Mouse (Mus musculus) heart, adult 2 months (tissue): ENCODE results near the gene Alpk1. TPM values are rescaled to one million over a fixed set of nuclear protein-coding genes. Genes with fewer than 3 reads are reported as not detected.
A peak's percentile ranks its signal among the peaks of the same experiment; 100 is the strongest.

Experiments used
- DNase-seq, 2 experiments: peaks; one replicate each; pipeline ENCODE4 v3.0.0; 2021
- H3K27ac ChIP-seq: fragments of 200-600 bp; 2 replicates; pipeline ENCODE4 v1.8.1; 2022
- H3K27me3 ChIP-seq: fragments of 200-500 bp; 2 replicates; pipeline ENCODE4 v1.6.1; 2012; ENCODE audit warnings: mild to moderate bottlenecking, low read length, inconsistent platforms, mixed read lengths; ENCODE audit not compliant: control insufficient read depth, insufficient read depth
- H3K36me3 ChIP-seq: fragments of 200-500 bp; 2 replicates; pipeline ENCODE4 v1.6.1; 2012; ENCODE audit warnings: low read length, inconsistent platforms; ENCODE audit not compliant: control insufficient read depth, insufficient read depth
- H3K4me1 ChIP-seq: fragments of 200-500 bp; 2 replicates; pipeline ENCODE4 v1.6.1; 2011; ENCODE audit warnings: low read length; ENCODE audit not compliant: control insufficient read depth, insufficient read depth
- H3K4me3 ChIP-seq: fragments of 200-600 bp; 2 replicates; pipeline ENCODE4 v1.8.1; 2022
- H3K79me2 ChIP-seq: fragments of 200-500 bp; replicated peaks from 2 replicates; pipeline ENCODE4 v1.6.1; 2012; ENCODE audit warnings: mild to moderate bottlenecking, inconsistent platforms, low read length, moderate library complexity, mixed read lengths; ENCODE audit not compliant: control insufficient read depth, insufficient read depth
- H3K9ac ChIP-seq: fragments of 200-500 bp; 2 replicates; pipeline ENCODE4 v1.6.1; 2012; ENCODE audit warnings: low read depth, mild to moderate bottlenecking, control low read depth, inconsistent platforms, low read length, mixed read lengths
- CTCF ChIP-seq: fragments of 200-600 bp; IDR thresholded peaks from 2 replicates; pipeline ENCODE4 v1.8.1; 2022; ENCODE audit warnings: antibody characterized with exemption, mild to moderate bottlenecking, moderate library complexity
- EP300 ChIP-seq: fragments of 200-500 bp; IDR thresholded peaks from 2 replicates; pipeline ENCODE4 v1.6.1; 2011; ENCODE audit warnings: low read depth, low read length, control low read depth; ENCODE audit not compliant: insufficient read depth
- POLR2A ChIP-seq: fragments of 200-500 bp; IDR thresholded peaks from 2 replicates; pipeline ENCODE4 v1.6.1; 2011; ENCODE audit warnings: mild to moderate bottlenecking, low read depth, low read length, control low read depth; ENCODE audit not compliant: insufficient read depth
- WGBS: fragments of 180-500 bp; shearing (Covaris S2); methylation state at CpG from one replicate; pipeline ENCODE4 v1.1.7; 2018; 5-methylcytosine and 5-hydroxymethylcytosine counted together
- intact Hi-C: fragments of 180-260 bp; cut with DNase I; formaldehyde crosslinking; loops from one replicate; pipeline ENCODE4 v1.15.1; 2025
- polyA plus RNA-seq: library from polyadenylated mRNA; depleted of rRNA; stranded (reverse); fragments of >200 nt; gene quantifications from 2 replicates; pipeline ENCODE4 v1.2.3, GENCODE M21; 2012
- total RNA-seq, 2 experiments: library from RNA; stranded (reverse); gene quantifications; 2 replicates each; pipeline ENCODE4 v1.2.3; 2021

The Alpk1 gene
- total and polyA plus RNA-seq, 3 experiments: 1.4 to 3.0 (median 2.4) TPM

DNA sequence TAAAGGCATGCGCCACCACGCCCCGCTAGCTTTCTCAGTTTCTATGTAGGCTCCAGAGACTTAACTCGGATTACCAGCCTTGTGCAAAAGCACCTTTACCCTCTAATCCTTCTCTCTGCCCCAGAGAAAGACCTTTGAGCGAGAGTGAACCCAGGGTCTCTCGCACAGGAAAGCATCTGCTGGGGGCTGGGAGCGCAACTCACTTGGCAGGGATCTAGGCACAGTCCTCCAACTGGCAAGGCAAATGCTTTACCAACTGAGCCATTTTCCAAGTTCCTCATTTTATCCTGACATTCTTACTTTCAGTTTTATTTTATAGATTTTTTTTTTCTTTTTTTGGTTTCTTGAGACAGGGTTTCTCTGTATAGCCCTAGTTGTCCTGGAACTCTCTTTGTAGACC lies 12.7 kb upstream of the Alpk1 start:
- Histone ChIP-seq H3K79me2 (no peaks in the 10 kb centered on the region), H3K9ac (no peak overlapping the region), H3K36me3 (no peaks in the 10 kb centered on the region; the same call in 1 of the 2 replicates), H3K4me1 (peaks cover 4% of the 10 kb centered on the region), H3K27ac (no peak overlapping the region), H3K4me3 (no peak overlapping the region), H3K27me3 (no peaks in the 10 kb centered on the region)
- intact Hi-C loops: no loop called here
- no peak for TF ChIP-seq CTCF
- TF ChIP-seq POLR2A: no peak
- TF ChIP-seq EP300: no peak
- peak in 1 of 2 experiments; percentile 14 for DNase-seq
- 85% methylated on average over 7 of the region's 7 CpGs for WGBS

DNA sequence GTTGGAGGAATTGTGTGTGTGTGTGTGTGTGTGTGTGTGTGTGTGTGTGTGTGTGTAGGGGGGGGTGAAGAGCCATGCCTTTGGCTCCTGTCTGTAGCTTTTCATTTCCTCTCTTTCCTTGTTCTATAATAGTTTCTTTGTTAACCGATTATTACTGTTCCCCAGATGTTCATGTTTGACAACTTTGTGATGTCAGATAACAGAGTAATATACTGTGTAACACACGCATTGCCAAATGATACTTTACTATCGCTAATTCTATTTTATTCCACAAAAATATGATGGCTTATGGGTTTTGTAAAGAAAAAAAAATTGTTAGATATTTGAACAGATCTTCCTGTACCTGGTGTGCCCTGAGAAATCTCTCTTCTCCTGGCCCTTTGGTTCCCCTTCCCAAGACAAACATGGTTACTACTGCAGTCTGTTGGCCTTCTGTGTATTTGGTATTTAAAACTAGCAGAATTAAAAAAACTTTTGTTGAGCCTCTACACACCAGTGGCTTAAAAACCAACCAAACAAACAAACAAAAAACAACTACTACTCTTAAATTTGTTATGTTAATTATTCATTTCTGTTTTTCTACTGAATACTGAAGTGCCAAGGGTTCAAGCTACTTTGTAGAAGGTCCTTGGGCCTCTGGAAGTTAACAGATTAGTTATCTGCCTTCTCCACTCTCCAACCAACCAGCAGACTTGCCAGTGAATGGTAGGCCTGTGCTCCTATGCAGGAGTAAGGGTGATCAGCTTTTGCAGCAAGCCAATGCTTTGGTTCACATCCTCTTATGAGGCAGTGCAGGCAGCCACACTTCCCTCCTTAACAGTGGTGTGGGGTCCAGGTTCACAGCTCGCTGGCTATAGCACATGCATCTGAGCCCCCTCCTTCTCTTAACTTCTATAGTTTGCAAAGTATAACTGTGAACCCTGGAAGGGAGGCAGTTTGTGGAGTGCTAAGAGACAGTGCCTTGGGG lies 11.6 kb upstream of the Alpk1 start:
- no peak overlapping the region for H3K4me3 ChIP-seq

DNA sequence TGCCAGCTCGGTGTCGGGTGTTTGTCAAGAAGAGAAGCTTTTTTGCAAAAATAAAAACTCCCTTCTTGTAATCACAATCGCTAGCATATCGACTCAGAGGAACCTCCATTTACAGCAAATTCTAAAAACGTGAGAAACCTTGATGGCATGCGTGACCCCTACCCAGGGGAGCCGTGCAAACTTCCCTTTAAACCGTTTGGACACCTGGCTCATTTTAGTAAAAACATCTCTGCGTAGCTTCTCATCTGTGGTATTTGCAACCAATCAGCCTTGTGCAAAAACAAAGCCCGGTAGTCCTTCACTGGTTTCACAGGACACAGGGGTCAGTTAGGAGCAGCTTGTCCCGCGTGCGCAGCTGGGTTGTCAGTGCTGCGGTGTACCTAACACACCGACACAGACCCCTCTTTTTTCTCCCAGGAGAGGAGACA lies 10.7 kb upstream of the Alpk1 start:
- Histone ChIP-seq H3K4me3 (peak overlapping the region; percentile 55), H3K27me3 (no peaks in the 10 kb centered on the region), H3K27ac (peak overlapping the region; percentile 73), H3K9ac (peak overlapping the region; percentile 65), H3K79me2 (no peaks in the 10 kb centered on the region), H3K4me1 (peaks cover 4% of the 10 kb centered on the region), H3K36me3 (no peaks in the 10 kb centered on the region)
- TF ChIP-seq EP300: no peak
- TF ChIP-seq CTCF: no peak
- TF ChIP-seq POLR2A: no peak
- intact Hi-C loops: loop anchor here (2.0 kb wide), 1 partner anchor 46 kb away; the partner anchor contains the start of gene Ap1ar
- DNase-seq: peak; percentile 32 to 34
- WGBS: 7% methylated on average over 15 of the region's 15 CpGs

More for the DNA sequence above, 11.6 kb upstream of the Alpk1 start:
- DNase-seq: no peak
- Histone ChIP-seq H3K9ac (no peak overlapping the region; the same call in 1 of the 2 replicates), H3K27me3 (no peaks in the 10 kb centered on the region), H3K4me1 (peaks cover 4% of the 10 kb centered on the region), H3K36me3 (no peaks in the 10 kb centered on the region; the same call in 1 of the 2 replicates), H3K79me2 (no peaks in the 10 kb centered on the region), H3K27ac (no peak overlapping the region)
- intact Hi-C loops: loop anchor here (2.0 kb wide), 1 partner anchor 45 kb away; the partner anchor contains the start of gene Ap1ar
- WGBS: 57% methylated on average over 4 of the region's 4 CpGs
- TF ChIP-seq POLR2A (no peak), CTCF (no peak), EP300 (no peak)

DNA sequence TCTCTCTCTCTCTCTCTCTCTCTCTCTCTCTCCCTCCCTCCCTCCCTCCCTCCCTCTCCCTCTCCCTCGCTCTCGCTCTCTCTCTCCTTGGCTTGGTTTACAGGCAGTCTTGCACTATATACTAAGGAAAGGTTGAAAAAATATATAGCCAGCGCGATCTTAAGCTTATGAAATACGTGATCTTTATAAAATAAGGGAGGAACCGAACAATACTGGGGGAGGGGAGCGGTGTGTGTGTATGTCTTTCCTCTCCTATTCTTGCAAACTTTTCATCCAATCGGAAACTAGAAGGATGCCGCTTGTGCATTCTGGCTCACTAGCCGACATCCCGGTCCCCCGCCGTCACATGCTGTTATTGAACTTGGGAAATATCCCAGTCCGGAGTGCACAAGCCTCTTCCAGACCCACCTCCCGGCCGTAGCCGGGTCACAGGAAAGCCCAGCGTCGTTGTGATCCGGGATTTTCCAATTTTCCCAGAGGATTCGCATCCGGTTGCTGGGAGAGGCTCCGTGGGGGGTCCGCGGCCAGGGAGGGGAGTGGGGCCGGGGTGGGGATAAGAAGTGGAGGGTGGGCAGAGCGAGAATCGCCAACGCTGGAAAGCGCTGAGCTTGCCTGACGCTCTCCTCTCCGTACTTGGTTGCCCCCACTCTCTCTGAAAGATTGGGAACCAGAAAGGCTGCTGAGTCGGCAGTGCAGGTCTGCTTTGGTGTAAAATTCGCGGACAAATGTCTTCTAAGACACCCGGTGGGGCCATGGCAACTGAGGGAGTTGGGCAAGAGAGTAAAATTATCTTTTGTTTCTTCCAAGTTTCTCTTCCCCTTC lies 10.1 kb upstream of the Alpk1 start:
- DNase-seq: peak; percentile 62 to 65
- TF ChIP-seq POLR2A (0 out of 2 replicates have a peak, but pooled peaks have one; percentile 3), EP300 (no peak), CTCF (no peak)

DNA sequence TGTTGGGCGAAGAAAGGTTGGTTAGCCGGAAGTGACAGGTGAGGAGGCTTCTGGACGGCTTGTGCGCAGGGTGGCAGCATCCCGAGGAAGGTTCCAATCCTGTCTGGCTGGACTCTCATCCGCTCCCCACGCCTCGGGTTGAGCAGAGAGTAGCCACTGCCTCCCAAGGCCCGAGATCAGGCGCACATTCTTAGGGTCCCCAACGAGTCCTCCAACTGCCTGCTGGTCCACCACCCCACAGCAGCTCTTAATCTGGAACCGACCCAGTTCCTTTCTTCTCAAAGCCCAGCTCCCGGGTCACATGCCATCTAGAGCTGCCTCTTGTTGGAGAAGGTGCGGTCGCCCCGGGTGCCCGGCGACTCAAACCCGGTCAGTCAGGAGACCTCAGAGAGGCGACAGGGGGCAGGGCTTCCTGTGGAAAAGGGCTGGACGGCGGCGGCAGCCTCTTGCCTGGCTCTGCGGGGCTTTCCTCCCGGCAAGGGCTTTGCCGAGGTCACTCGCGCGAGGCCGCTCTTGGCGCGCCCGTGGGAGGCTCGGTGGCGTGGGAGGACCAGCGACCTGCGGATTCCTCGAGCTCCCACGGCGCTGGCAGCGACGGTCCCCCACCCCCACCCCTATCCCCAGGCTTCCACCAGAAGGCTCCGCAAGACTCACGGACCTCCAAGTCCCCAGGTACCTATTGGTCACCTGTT lies 9.3 kb upstream of the Alpk1 start, which contains the start of gene Tifa:
Tifa (plus strand) TSS at position 306 of the 692 bp plus-strand sequence.
- Histone ChIP-seq H3K36me3 (no peaks in the 10 kb centered on the region), H3K27ac (peak within 1 kb of the TSS; percentile 73), H3K27me3 (no peaks in the 10 kb centered on the region), H3K4me1 (peaks cover 4% of the 10 kb centered on the region), H3K79me2 (no peaks in the 10 kb centered on the region), H3K4me3 (peak within 1 kb of the TSS; percentile 55), H3K9ac (peak within 1 kb of the TSS; percentile 63)
- 1% methylated on average over 44 of the region's 44 CpGs for WGBS
- intact Hi-C loops: loop anchor here (2.0 kb wide), 1 partner anchor 47 kb away; the partner anchor contains the start of gene Ap1ar
- DNase-seq: peak; percentile 82 to 85
- TF ChIP-seq EP300 (no peak), CTCF (peak; percentile 34), POLR2A (no peak; the same call in 1 of the 2 replicates)

More for the DNA sequence above, 10.1 kb upstream of the Alpk1 start:
- peaks cover 4% of the 10 kb centered on the region for H3K4me1 ChIP-seq
- H3K79me2 ChIP-seq: no peaks in the 10 kb centered on the region
- H3K27ac ChIP-seq: peak overlapping the region; percentile 73
- peak overlapping the region; percentile 63 for H3K9ac ChIP-seq
- no peaks in the 10 kb centered on the region for H3K27me3 ChIP-seq
- intact Hi-C loops: loop anchor here (2.0 kb wide), 1 partner anchor 46 kb away; the partner anchor contains the start of gene Ap1ar
- WGBS: under 1% methylated on average over 36 of the region's 36 CpGs
- peak overlapping the region; percentile 55 for H3K4me3 ChIP-seq
- no peaks in the 10 kb centered on the region for H3K36me3 ChIP-seq
